Mouse (Mus musculus) CD4-positive, CD25-positive, alpha-beta regulatory T cell, adult 4 months (primary cell): ENCODE measurements at regions not wholly inside any gene's neighbourhood (a gene's known extent, or its start where the extent isn't known, plus 50 kb on each side); places are given as distances from the start of the nearest gene placed in this dataset.

Source experiments
- ATAC-seq: one replicate; pipeline ENCODE4 v1.8.0; 2017

DNA sequence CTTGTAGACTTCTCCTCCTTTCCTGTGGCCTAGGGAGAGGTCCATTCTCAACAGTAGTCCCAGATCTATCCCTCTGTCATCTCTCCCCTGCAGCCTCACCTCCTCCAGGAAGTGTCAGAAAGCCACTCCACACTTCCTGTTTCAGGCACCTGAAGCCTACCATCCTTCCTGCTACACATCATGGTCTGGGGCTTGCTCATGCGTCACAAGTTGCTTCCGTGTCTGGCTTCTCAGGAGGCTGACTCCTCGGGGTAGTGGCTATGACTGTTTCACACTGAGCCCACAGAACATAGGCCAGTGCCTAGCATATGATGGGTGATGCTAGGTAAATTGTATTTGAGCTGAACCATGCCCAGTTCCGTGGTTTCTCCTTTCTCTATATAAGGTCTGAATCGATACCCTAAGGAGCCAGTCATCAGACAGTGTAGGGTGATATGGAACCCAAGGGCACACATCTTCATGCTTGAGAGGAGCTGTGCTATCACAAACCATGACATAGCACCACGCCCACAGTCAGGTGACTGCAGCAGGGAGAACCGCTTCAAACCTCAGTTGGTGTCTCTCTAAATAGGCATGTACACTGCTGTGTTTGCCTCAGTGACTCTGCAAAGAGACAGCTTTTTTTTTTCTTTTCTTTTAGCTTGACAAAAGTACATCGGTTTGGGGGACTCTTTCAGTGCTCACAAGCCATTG, 272.2 kb downstream of the Sec61b start:
- ATAC-seq: peak; percentile 87

DNA sequence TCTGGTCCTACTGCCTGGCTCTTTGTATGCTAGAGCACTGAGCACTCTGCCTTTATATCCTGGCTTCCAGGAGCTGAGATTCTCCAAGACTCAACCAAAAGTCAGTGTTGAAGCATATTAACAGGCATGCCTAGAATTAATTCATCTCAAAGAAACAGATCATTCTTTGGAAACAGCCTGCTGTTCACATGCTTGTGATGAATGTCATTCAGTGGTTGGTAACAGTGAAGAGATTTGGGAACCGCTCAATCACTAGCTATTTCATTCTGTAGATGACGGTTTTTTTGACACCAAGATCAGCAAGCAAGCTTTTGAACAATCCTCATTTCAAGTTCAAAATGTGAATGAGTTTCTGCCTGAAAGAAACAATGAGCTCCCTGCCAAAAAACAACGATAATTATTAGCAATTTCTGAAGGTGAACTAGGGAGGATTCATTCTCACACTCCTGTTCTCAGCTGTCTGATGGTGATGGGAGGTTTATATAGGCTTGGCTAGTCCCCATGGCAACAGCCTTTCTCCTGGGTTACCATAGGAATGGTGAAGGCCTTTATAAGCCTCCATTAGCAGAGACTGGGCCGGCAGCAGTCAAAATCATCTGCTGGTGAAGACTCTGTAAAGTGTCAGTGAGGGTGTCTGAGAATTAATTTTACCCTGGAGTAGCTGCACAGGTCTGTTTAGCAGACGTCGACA, 272.6 kb upstream of the Nr4a3 start:
- no peak for ATAC-seq

DNA sequence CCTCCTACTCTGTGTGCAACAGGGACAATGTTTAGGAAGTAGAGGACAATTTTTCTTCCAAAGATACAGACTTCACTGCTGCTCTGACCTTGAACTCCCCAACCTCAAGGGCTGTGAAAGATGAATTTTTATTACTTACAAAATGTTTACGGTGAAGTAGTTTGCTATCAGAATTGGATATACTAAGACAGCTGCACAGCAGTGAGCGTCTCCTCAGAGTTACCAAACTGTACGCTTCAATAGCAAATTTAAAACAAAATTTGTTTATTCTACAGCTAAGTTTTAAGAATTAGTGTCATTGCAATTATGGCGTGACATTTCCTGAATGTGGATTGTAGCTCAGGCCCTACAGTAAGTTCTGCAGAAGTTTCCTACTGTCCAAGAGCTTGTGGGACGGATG, 270.3 kb upstream of the Nr4a3 start:
- no peak for ATAC-seq

DNA sequence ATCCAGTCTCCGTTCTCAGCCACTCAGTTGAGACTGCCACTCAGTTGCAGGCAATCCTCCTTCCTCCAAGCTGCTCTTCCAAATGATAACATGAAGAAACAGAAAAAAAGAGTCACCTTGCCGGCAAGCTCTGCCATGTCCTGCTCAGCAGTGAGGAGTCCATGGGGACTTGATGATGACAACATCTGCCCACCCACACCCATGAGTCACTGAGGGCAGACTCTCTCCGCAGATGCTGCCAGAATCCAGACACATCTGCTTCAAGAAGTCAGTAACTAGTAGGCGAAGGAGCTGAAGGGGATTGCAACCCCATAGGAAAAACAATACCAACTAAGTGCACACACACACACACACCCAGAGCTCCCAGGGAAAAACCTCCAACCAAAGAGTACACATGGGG, 263.9 kb upstream of the Nr4a3 start:
- ATAC-seq: no peak

DNA sequence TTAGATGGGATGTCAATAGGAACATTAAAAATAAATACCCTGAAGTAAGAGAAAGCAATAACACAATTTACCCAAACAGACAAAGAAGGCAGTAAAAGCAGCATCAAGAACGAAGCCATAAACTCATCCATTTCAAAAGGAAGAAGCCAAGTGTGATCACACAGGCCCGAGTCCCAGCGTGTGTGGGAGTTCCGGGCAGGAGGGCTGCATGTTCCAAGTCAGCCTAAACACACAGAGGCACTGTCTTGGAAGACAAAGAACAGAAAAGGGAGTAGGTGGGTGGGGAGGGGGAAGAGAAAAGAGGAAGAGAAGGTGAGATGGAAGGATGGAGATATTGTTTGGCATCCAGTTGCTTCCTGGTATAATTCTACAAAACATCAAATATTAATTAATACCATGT, 248.0 kb upstream of the Nr4a3 start:
- no peak for ATAC-seq

DNA sequence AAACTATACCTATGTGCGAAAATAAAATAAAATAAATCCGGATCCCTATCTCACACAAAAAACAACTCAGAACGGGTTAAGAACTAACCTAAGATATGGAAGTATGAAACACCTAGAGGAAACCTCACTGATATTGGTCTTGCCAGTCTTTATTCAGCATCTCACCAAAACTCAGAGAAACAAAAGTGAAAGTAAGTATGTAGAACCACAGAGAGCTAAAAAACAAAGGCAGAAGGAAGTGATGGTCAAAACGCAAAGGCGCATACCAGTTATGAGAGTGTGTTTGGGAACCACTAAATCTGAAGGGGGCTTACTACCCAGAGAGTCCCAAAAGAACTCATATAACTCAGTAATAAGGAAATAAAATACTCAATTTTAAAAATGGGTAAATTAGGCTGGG, 245.8 kb upstream of the Nr4a3 start:
- ATAC-seq: peak; percentile 97

DNA sequence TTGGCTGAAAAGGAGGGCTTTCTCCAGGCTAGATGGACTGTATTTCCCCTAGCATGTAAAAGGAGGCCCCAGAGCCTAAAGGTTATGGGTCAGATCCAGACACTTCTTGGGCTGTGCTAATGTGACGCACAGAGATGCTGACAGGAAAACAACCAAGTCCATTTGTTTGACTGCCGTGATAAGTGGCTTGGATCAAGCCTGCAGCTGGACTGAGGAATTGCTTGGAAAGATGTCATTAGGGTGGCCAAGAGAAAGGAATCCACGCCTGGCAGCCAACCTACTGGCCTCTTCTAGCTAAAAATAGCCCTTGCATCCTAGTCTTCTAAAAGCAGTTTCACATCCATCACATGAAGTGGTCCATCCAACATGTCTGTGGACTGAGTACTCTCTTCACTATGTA, 241.8 kb upstream of the Nr4a3 start:
- no peak for ATAC-seq

DNA sequence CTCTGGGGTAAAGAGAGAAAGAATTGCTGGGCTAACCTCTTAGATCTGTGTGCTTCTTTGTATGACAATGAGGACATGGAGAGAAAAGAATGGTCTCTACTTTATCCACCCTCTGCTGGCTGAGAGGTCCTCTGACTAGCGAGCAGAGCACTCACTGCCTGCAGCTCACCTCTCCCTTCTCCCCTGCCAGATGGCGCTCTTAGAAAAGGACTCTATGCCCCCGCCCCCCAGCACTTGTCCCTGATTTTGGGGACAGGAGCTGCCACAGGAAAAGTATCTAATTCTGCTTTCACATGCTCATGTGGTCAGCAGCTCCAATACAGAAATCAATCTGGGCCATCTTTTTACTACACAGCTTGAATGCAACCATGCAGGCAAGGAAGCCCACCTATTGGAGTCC, 237.1 kb upstream of the Nr4a3 start:
- no peak for ATAC-seq

DNA sequence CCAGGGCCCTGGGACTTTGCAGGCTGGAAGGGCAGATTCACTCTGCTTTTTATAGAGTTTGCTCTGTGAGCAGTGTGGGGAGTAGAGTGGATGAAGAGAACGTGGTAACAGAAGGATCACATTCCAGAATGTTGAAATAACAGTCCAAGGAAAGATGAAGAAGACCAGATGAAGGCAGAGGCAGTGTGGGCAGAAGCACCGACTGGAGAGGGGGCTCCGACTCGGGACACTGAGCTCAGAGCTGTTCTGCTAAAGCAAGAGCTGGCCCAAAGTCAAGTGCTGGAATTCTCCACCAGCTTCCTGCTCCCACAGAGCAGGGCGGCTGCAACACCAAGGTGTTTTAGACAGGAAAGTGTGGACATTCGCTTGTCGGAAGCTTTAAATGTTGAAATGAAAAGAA, 230.9 kb upstream of the Nr4a3 start:
- ATAC-seq: no peak

DNA sequence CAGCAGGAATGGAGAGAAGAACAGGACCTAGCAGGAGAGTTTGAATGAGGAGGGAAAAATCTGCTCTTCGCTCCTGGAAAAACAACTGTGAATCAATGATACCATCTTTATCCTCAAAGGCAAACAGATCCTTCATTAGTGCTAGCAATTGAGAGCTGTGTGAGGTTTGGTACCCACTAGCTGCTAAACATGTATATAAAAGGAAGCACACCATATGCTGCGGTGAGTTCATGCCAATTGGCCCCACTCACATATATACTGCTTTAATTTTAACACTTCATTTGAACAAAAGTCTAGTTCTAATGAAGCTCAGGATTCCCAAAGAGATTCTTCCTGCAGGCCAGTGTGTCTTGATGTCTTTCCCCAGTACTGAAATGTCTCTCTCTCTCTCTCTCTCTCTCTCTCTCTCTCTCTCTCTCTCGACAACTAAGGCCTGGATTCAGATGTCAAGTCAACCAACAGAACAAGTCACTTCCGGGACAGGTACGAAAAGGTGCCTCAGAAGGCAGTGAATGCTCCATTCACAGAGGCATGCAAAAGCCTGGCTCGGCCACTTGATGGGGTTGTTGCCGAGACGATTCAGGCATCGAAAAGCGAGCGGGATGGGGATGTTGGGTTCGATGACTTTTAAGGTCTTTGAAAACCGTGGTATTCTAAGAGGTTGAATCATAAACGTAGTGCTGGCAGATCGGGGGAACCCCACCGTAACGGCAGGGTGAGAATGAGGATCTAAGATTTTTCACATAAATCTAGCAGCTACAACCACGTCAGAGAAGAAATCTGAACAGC, 226.4 kb upstream of the Nr4a3 start:
- ATAC-seq: peak; percentile 61

DNA sequence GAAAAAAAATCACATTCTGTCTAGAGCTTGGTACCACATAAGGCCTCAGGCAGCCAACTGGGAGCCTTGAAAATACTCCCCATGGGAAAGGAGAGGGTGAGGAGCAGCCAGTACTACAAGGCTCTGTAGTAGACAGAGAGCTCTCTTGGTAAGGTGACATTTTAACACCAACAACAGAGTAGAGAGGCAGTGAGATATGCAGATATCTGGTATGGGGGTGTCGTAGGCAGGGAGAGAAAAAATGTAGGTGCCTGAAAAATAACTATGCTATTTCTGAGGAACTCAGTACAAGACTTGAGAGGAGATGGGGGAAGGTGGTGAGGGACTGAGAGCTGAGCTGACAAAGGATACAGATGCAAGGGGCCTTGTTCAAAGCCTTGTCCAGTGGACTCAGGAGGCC, 224.4 kb upstream of the Nr4a3 start:
- ATAC-seq: no peak

DNA sequence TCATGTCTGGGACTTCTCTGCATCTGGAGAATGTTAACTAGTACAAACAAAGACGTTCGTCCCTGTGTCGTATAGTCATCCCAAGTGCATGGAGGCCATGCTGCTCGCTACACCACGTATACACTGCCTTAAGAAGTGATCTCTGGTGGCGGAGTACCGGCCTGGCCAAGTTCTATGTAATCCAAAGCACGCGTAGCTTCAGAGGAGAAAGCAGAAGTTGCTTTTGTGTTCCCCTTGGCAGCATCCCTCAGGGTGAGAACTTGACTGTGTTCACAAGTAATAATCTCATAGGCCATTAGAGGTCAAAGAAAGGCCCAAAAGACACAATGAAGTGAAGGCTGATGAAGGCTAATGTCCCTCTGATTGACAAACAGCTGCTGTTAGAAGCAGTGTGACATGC, 221.7 kb upstream of the Nr4a3 start:
- ATAC-seq: no peak

DNA sequence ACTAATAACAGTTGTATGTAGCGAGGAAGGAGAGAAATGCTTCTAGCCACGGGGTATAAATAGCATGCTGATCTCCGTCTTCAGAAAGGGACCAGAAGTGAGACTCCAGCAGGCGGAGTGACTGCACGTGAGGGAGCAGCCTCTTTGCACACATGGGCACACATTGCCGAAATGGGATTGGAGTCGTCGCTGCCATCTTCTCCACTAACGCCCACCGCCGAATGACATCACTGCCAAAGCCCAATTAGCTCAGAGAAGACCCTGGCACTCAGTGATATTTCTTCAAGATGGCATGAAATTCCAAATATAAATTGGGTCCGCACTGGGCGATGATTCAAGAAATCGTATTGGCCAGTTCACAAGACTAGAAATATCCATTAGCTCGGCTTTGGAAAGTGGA, 220.9 kb upstream of the Nr4a3 start:
- no peak for ATAC-seq

DNA sequence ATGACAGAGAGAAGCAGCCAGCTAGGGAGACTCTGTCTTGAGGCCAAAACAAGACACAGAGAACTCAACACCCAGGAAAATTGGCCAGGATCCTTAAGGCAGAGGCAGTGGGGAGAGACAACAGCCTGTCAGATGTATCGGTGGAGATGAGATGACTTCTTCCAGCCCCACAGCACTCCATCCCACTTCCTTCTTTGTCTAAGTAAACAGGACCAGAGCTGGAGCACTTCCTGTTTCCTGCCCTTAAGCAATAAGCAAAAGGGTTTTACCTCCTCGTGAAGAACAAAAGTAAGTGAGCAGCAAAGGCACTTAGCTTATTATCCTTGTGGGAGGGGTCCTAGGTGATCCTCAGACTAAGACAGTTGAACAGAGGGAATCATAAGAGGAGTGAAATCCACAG, 212.0 kb upstream of the Nr4a3 start:
- ATAC-seq: no peak

DNA sequence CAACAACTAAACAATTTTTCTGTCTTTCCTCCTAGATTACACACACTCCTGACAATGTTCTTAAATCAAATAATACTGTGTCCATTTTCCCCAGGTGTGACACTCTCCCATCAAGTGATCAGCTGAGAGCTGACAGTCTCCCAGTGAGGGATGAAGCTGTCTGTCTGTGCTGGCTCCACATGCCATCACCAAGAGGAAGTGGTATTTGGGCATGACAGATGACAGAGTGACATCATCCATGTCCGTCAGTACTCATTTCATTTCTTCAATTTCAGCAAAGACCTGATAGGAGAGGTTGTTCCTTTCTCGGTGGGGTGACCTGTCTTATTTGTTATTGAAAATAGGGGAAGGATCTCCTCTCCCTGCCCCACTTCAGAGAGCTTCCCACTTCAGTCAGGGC, 206.5 kb upstream of the Nr4a3 start:
- no peak for ATAC-seq

DNA sequence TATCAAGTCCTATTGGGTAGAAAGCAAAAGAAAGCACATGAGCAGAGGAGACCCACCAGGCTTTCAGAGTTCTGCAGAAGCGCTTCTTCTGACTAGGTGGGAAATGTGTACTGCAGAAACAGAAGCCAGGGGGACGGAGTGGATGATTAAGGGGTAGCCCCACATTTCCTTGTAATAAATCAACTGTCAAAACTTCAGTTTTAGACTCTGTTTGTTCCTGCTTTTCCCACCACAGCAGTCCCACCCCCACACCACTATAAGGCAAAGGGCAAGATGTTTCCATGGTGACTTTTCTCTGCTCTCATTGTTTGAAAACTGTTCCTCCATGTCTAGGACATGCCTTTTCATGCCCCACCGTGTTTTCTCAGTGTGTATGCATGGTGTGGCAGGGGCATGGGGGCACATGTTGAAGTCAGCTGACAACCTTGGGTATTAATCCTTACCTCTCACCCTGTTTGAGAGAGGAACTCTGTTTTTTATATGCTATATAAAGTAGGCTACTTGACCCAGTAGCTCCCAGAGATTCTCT, 202.8 kb upstream of the Nr4a3 start:
- ATAC-seq: no peak

DNA sequence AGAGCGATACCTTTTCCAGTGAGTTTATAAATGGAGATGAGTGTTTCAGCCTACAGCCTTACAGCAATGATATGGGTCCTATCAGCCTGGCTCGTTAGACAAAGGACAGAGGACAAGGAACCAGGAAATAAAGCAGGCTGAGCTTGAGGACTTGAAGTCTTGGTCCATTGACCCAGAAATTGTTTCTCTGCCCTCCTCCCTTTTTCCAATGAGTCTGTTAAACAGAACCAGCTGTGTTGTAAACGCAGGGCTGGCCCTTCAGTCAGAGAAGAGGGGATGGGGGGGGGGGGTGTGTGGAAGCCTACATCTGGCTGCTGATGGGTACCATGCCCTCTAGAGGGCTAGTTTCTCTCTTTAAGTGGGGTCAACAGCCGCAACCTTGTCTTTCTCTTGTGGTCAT, 199.7 kb upstream of the Nr4a3 start:
- ATAC-seq: no peak

DNA sequence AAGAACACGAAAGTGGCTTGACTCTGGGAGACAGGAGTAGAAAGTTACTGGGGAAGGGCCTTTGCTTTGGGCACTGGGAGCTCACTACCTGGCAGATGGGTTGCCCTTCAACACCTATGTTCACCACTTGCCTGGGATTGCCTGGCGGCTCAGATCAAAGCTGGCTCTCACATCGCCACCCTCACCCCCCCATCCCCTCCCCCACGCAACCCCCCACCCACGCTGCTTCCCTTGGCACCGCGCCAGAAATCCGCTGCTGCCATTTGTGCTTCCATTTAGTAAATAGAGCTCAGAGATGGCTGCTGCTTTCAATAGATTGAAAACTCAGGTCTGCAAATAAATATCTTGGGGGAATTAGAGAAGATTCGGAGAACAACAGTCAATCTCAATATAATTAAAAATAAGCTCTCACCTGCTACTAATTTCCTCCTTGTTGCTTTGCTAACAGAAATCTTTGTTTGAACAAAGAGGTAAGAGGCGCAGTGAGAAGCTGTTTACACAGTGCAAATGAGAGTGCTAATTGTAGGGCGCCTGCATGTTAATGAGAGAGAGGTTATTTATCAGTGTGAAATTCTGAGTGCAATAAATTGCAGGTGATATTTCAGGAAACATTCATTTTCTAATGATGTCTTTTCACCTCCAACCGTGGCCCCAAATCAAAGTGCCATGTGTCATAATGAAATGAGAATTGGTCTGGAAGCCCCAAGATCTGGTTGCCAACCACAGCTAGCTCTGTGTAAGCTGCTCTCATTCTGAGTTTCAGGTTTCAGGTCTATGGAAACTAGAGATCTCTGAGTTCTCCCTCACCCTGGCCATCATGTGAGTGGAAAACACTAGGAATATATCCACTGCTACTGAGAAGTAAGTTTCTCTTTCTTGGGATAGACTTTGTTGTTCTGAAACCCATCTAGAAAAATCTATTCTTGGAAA, 198.3 kb upstream of the Nr4a3 start:
- no peak for ATAC-seq

DNA sequence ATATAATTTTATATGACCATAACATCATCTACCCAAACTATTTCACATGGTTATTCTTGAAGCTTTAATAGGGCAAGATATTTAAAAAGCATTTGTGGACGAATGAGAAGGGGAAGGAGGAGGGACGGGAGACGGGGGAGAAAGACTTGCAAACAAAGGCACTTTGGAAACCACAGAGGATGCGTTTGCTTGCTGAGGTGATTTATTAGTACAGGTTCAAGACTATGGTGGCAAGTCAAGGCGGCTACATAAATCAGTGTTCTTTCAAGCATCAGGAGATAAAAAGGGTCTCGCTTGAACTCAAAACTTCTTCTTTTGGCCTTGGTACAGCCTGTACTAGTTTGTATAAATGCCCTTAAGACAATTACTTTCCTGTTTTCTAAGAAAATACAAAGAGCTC, 183.8 kb upstream of the Nr4a3 start:
- ATAC-seq: no peak

DNA sequence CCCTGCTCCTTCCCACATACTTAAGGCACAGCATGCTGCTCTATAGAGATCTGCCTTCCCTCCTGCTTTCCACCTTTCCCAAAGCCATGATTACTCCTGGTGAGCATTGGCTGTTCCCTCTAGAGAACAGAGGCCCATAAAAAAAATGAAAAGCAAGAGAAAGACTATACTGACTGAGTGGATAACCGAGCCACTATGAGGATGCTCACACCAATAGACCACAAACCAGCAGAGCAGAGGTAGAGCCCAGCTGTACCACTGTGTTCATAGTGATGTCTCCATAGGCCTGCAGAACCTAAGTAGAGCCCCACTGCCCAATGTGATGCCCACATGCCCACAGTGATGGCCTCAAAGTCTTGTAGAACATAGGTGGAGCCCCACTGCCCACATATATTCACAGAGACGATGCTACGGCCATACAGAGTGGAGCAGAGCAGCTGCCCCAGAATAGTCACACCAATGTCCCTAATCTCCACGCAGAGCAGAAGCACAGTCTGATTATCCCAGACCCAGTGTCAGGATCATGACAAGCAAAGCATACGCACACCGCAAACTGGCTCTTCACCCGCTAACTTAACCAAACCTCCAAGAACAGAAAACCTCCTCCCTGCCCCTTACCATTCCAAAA, 174.8 kb upstream of the Nr4a3 start:
- ATAC-seq: no peak

DNA sequence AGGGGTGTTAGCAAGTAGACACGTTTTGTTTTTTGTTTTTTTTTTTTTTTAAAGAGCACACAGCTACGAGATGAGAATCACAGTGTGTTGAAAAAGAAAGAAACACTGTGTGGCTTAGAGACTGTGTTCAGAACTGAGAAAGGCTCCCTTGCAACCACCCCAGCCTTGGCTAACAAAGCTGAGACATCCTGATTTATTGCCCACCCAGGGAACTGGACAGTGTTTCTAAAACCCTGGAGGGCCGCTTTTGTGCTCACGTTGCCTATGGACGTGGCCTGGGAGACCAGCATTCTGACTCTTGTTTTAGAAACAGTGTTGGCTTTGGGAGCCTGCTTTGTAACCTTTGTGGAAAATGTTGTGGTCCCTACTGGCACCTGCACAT, 174.3 kb upstream of the Nr4a3 start:
- ATAC-seq: no peak

DNA sequence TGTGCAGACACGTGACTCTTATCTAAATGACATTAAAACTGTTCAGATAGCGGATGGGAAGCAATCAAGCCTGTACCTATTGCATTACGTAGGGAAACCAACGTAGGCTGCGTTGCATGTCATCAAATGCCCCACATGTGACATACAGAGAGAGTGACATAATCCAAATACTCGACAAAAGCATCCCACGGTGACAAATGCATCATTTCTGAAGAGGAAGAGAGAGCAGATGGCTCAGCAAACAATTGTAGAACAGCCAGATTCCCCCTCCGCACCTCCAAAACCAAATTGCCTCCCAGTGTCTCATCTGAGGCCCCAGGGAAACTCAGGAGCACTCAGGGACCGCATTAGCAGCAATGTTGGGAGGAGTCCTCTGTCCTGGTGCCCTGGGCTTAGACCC, 163.4 kb upstream of the Nr4a3 start:
- ATAC-seq: no peak
